Mouse (Mus musculus): ENCODE results near the gene Pspc1. TPM values are rescaled to one million over a fixed set of nuclear protein-coding genes. Genes with fewer than 3 reads are reported as not detected.
A peak's percentile ranks its signal among the peaks of the same experiment; 100 is the strongest.

Pspc1 gene
- 10 to 100 TPM; 14.1 to 15.1 TPM for total RNA-seq (2021)
- 3.2 and 4.1 TPM in 2 replicates for polyA plus RNA-seq (2012; rRNA removed)
- long read RNA-seq, full-length matches to known transcripts, result 7 of 7 reads
- long read RNA-seq, partial matches to known transcripts, result 0 of 7 reads
- long read RNA-seq, other reads (novel, unspliced or antisense), result 0 of 7 reads

GRCm38 (mm10) chr14:56778200-56778932, at the start of gene Pspc1:
Gene Pspc1, minus strand, starts transcription at chr14:56778316.
- intact Hi-C loops (cut with DNase I), result loop anchor here (1.0 to 10.0 kb wide), 3 partner anchors 32 to 204 kb away; partner anchors contain the start of genes Cenpj, Mphosph8, Parp4 and Zmym5
- Histone ChIP-seq H3K4me1 (ENCODE audit: control insufficient read depth, insufficient read depth, low read length) (peaks cover 5% of the 10 kb centered on the region; the same call in 1 of the 2 replicates), H3K79me2 (replicated peaks; ENCODE audit: control insufficient read depth, insufficient read depth, low read length) (peaks cover 1% of the 10 kb centered on the region; the same call in 1 of the 2 replicates), H3K27ac (peak within 1 kb of the TSS; percentile 92), H3K9ac (ENCODE audit: low read depth, low read length) (peak within 1 kb of the TSS; percentile 85), H3K4me3 (peak within 1 kb of the TSS; percentile 97), H3K27me3 (ENCODE audit: control insufficient read depth, insufficient read depth, low read length) (no peaks in the 10 kb centered on the region), H3K36me3 (ENCODE audit: control insufficient read depth, insufficient read depth, low read length) (no peaks in the 10 kb centered on the region; the same call in 1 of the 2 replicates)
- WGBS, result 1% methylated on average over 36 of the region's 36 CpGs
- TF ChIP-seq CTCF (IDR thresholded peaks at IDR 0.05), result no peak
- peak; percentile 35; the same call in 1 of the 2 replicates for TF ChIP-seq EP300 (IDR thresholded peaks at IDR 0.05; ENCODE audit: insufficient read depth, low read depth, low read length)
- peak; percentile 99 for TF ChIP-seq POLR2A (IDR thresholded peaks at IDR 0.05; ENCODE audit: insufficient read depth, low read depth, low read length)
- DNase-seq, result peak; percentile 98

GRCm38 (mm10) chr14:56824562-56824961, 46.4 kb upstream of the Pspc1 start:
- no peak for DNase-seq
- H3K27ac ChIP-seq, result no peak overlapping the region
- no peaks in the 10 kb centered on the region for H3K27me3 ChIP-seq (ENCODE audit: control insufficient read depth, insufficient read depth, low read length)
- TF ChIP-seq EP300 (IDR thresholded peaks at IDR 0.05; ENCODE audit: insufficient read depth, low read depth, low read length) (no peak), POLR2A (IDR thresholded peaks at IDR 0.05; ENCODE audit: insufficient read depth, low read depth, low read length) (no peak), CTCF (IDR thresholded peaks at IDR 0.05) (peak; percentile 68)
- intact Hi-C loops (cut with DNase I), result no loop called here
- no peaks in the 10 kb centered on the region for H3K79me2 ChIP-seq (replicated peaks; ENCODE audit: control insufficient read depth, insufficient read depth, low read length)
- no peaks in the 10 kb centered on the region for H3K4me1 ChIP-seq (ENCODE audit: control insufficient read depth, insufficient read depth, low read length)
- H3K9ac ChIP-seq (ENCODE audit: low read depth, low read length), result no peak overlapping the region
- H3K36me3 ChIP-seq (ENCODE audit: control insufficient read depth, insufficient read depth, low read length), result no peaks in the 10 kb centered on the region
- no peak overlapping the region for H3K4me3 ChIP-seq

- 23% methylated on average over 11 of the region's 11 CpGs for WGBS
These were observed 39.5 kb upstream of the Pspc1 start for GRCm38 (mm10) chr14:56817616-56818015.

GRCm38 (mm10) chr14:56817131-56817530, 39.0 kb upstream of the Pspc1 start:
- Histone ChIP-seq H3K9ac (ENCODE audit: low read depth, low read length) (no peak overlapping the region), H3K79me2 (replicated peaks; ENCODE audit: control insufficient read depth, insufficient read depth, low read length) (no peaks in the 10 kb centered on the region), H3K27ac (no peak overlapping the region), H3K4me3 (no peak overlapping the region), H3K4me1 (ENCODE audit: control insufficient read depth, insufficient read depth, low read length) (peaks cover 6% of the 10 kb centered on the region), H3K27me3 (ENCODE audit: control insufficient read depth, insufficient read depth, low read length) (no peaks in the 10 kb centered on the region), H3K36me3 (ENCODE audit: control insufficient read depth, insufficient read depth, low read length) (peaks cover 12% of the 10 kb centered on the region)
- intact Hi-C loops (cut with DNase I), result no loop called here
- TF ChIP-seq POLR2A (IDR thresholded peaks at IDR 0.05; ENCODE audit: insufficient read depth, low read depth, low read length) (no peak), EP300 (IDR thresholded peaks at IDR 0.05; ENCODE audit: insufficient read depth, low read depth, low read length) (no peak), CTCF (IDR thresholded peaks at IDR 0.05) (no peak)
- 76% methylated on average over 4 of the region's 4 CpGs for WGBS
- DNase-seq, result no peak

More at GRCm38 (mm10) chr14:56817616-56818015, 39.5 kb upstream of the Pspc1 start:
- no peak overlapping the region for H3K27ac ChIP-seq
- no peaks in the 10 kb centered on the region for H3K27me3 ChIP-seq (ENCODE audit: control insufficient read depth, insufficient read depth, low read length)
- H3K4me1 ChIP-seq (ENCODE audit: control insufficient read depth, insufficient read depth, low read length), result peaks cover 6% of the 10 kb centered on the region
- no peak for TF ChIP-seq CTCF (IDR thresholded peaks at IDR 0.05)
- H3K4me3 ChIP-seq, result no peak overlapping the region
- peaks cover 12% of the 10 kb centered on the region for H3K36me3 ChIP-seq (ENCODE audit: control insufficient read depth, insufficient read depth, low read length)
- no peak for DNase-seq
- no peaks in the 10 kb centered on the region for H3K79me2 ChIP-seq (replicated peaks; ENCODE audit: control insufficient read depth, insufficient read depth, low read length)
- H3K9ac ChIP-seq (ENCODE audit: low read depth, low read length), result no peak overlapping the region
- intact Hi-C loops (cut with DNase I), result no loop called here

- Histone ChIP-seq H3K4me3 (no peak overlapping the region), H3K4me1 (ENCODE audit: control insufficient read depth, insufficient read depth, low read length) (peaks cover 6% of the 10 kb centered on the region), H3K36me3 (ENCODE audit: control insufficient read depth, insufficient read depth, low read length) (peaks cover 12% of the 10 kb centered on the region), H3K9ac (ENCODE audit: low read depth, low read length) (no peak overlapping the region), H3K79me2 (replicated peaks; ENCODE audit: control insufficient read depth, insufficient read depth, low read length) (no peaks in the 10 kb centered on the region), H3K27ac (no peak overlapping the region), H3K27me3 (ENCODE audit: control insufficient read depth, insufficient read depth, low read length) (no peaks in the 10 kb centered on the region)
- TF ChIP-seq CTCF (IDR thresholded peaks at IDR 0.05), result no peak
- TF ChIP-seq EP300 (IDR thresholded peaks at IDR 0.05; ENCODE audit: insufficient read depth, low read depth, low read length), result no peak
- TF ChIP-seq POLR2A (IDR thresholded peaks at IDR 0.05; ENCODE audit: insufficient read depth, low read depth, low read length), result no peak
- intact Hi-C loops (cut with DNase I), result no loop called here
- 77% methylated on average over 4 of the region's 4 CpGs for WGBS
- DNase-seq, result no peak
These were observed 38.4 kb upstream of the Pspc1 start for GRCm38 (mm10) chr14:56816541-56816940.

GRCm38 (mm10) chr14:56812520-56813036, 34.5 kb upstream of the Pspc1 start:
- WGBS, result under 1% methylated on average over 33 of the region's 35 CpGs
- peak; percentile 81 to 82 for DNase-seq
- Histone ChIP-seq H3K9ac (ENCODE audit: low read depth, low read length) (peak overlapping the region; percentile 76), H3K27ac (peak overlapping the region; percentile 91), H3K79me2 (replicated peaks; ENCODE audit: control insufficient read depth, insufficient read depth, low read length) (peaks cover 1% of the 10 kb centered on the region; the same call in 1 of the 2 replicates), H3K4me3 (peak overlapping the region; percentile 55), H3K4me1 (ENCODE audit: control insufficient read depth, insufficient read depth, low read length) (peaks cover 6% of the 10 kb centered on the region), H3K27me3 (ENCODE audit: control insufficient read depth, insufficient read depth, low read length) (no peaks in the 10 kb centered on the region), H3K36me3 (ENCODE audit: control insufficient read depth, insufficient read depth, low read length) (peaks cover 31% of the 10 kb centered on the region)
- intact Hi-C loops (cut with DNase I), result loop anchor here (2.0 kb wide), 1 partner anchor 72 kb away; no protein-coding TSS in a partner anchor
- TF ChIP-seq CTCF (IDR thresholded peaks at IDR 0.05), result peak; percentile 79
- 0 out of 2 replicates have a peak, but pooled peaks have one; percentile 16 for TF ChIP-seq EP300 (IDR thresholded peaks at IDR 0.05; ENCODE audit: insufficient read depth, low read depth, low read length)
- TF ChIP-seq POLR2A (IDR thresholded peaks at IDR 0.05; ENCODE audit: insufficient read depth, low read depth, low read length), result peak; percentile 35; the same call in 1 of the 2 replicates
